ENCODE assay signal across 9 mouse cellular contexts in the genomic region with DNA sequence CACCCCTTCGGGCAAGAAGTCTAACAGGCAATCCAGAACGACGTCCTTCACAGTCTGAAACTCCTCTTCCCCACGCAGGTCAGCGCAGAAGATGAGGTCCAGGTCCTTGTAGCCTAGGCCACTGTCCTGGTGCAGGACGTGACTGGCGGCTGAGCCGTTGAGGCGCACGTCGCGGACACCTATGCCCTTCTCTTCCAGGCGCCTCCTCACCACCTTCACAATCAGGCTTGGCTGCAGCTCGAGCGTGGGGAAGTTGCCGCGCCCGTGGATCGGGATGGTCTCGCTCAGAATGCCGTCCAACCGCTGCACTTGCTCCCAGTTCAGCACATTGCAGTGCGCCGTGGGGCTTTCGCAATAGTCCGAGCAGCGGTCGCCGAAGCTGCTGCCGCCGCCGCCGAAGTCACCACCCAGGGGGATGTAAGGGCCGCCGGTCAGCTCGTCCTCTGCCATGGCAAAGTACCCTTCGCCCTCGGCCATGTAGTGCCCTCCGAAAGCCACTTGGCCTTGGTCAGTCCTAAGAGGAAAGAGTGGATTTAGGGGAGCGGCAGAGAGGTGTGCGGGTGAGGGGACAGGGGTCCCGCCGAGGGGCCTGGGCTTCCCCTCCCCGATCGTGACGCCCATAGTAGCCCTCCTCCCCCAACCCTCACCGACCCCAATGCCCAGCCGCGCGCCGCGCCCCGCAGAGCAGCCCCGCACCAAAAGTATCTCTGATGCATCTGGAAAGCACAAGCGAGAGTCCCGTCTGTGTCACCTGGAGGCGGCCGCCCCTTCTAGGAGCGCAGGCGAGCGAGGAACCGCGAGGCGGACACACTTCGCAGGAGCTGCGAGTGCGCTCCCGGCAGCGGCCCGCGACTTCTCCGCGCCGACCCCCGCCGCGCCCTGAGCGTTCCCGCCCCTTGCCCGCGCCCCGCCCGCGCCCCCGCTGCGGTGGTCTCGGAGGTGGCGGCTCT. TPM values are rescaled to one million over a fixed set of nuclear protein-coding genes. Genes with fewer than 3 reads are reported as not detected.
A peak's percentile ranks its signal among the peaks of the same experiment; 100 is the strongest.
DNase-seq lines count a peak whose midpoint lies in the region; ATAC-seq and TF ChIP-seq lines count a peak whose summit lies in the region.
"Had no signal": no experiment of that assay in that cellular context is flagged by ENCODE, and none has a peak within 500 bp of the region (broad histone marks: within the 10 kb centered on the region; RNA-seq: fewer than 3 reads in every experiment).

No protein-coding gene starts in this region.

- no peak for TF ChIP-seq EP300 in MEL (IDR thresholded peaks at IDR 0.05; ENCODE audit: low read depth in 1 of 2, low read length in 2 of 2)

- peak; percentile 69 for DNase-seq in MEL (ENCODE audit: low read depth, low spot score)
- peak; percentile 76 to 81 for DNase-seq in adrenal gland, postnatal 36 days
- DNase-seq in forebrain, postnatal 0 days = peak; percentile 25
- DNase-seq in limb, embryonic 10.5 days (ENCODE audit: low spot score) = peak; percentile 68
- DNase-seq in mesoderm, embryonic 11.5 days (ENCODE audit: low read depth, low spot score) = peak; percentile 43
- DNase-seq in spleen, adult 12 weeks (ENCODE audit: low spot score) = peak; percentile 15
- DNase-seq in cerebellum, postnatal 36 days = no peak

- no peaks in the 10 kb centered on the region for H3K27me3 ChIP-seq in MEL (ENCODE audit: control insufficient read depth in 1 of 2, insufficient read depth in 2 of 2, low read length in 2 of 2)
- H3K27me3 ChIP-seq in forebrain, postnatal 0 days (ENCODE audit: insufficient read depth, low read length) = peaks cover 8% of the 10 kb centered on the region; the same call in 1 of the 2 replicates
- peaks cover 15% of the 10 kb centered on the region for H3K27me3 ChIP-seq in hindbrain, embryonic 13.5 days
- peaks cover 36% of the 10 kb centered on the region for H3K27me3 ChIP-seq in limb, embryonic 10.5 days (ENCODE audit: low read depth, poor library complexity, severe bottlenecking)

- no peak for TF ChIP-seq POLR2A in MEL (IDR thresholded peaks at IDR 0.05; ENCODE audit: control insufficient read depth in 1 of 2, insufficient read depth in 1 of 2, low read depth in 1 of 2, low read length in 2 of 2, poor library complexity in 1 of 2)

- peak overlapping the region; percentile 82 for H3K9ac ChIP-seq in MEL (ENCODE audit: control insufficient read depth, low read depth, low read length, poor library complexity, severe bottlenecking)
- peak overlapping the region; percentile 46 for H3K9ac ChIP-seq in forebrain, postnatal 0 days
- H3K9ac ChIP-seq in hindbrain, embryonic 13.5 days = peak overlapping the region; percentile 76

- peak; percentile 30 for ATAC-seq in forebrain, postnatal 0 days
- peak; percentile 69 for ATAC-seq in hindbrain, embryonic 13.5 days (ENCODE audit: low FRiP score)

- no peaks in the 10 kb centered on the region for H3K9me3 ChIP-seq in MEL (replicated peaks; ENCODE audit: insufficient read depth, low read length)
- no peaks in the 10 kb centered on the region for H3K9me3 ChIP-seq in forebrain, postnatal 0 days (ENCODE audit: low read length)
- H3K9me3 ChIP-seq in hindbrain, embryonic 13.5 days = no peaks in the 10 kb centered on the region
- no peaks in the 10 kb centered on the region for H3K9me3 ChIP-seq in limb, embryonic 10.5 days (replicated peaks)

- WGBS in forebrain, postnatal 0 days = 2% methylated on average over 88 of the region's 88 CpGs
- under 1% methylated on average over 71 of the region's 88 CpGs for WGBS in hindbrain, embryonic 13.5 days
- 1% methylated on average over 85 of the region's 88 CpGs for WGBS in limb, embryonic 10.5 days

- TF ChIP-seq CTCF in MEL (IDR thresholded peaks at IDR 0.05 in 2 of 3, conservative IDR thresholded peaks at IDR 0.05 in 1 of 3; ENCODE audit: control insufficient read depth in 1 of 3, insufficient read depth in 1 of 3, low read depth in 2 of 3, low read length in 3 of 3, poor library complexity in 1 of 3, severe bottlenecking in 1 of 3) = no peak
- TF ChIP-seq CTCF in forebrain, postnatal 0 days (IDR thresholded peaks at IDR 0.05; ENCODE audit: low read depth) = no peak

- peak overlapping the region; percentile 98 for H3K4me2 ChIP-seq in forebrain, postnatal 0 days (ENCODE audit: low read depth)
- peak overlapping the region; percentile 72 for H3K4me2 ChIP-seq in hindbrain, embryonic 13.5 days

- peaks cover 31% of the 10 kb centered on the region for H3K79me2 ChIP-seq in MEL (ENCODE audit: control insufficient read depth, insufficient read depth, low read length, poor library complexity)

- peak overlapping the region; percentile 59 for H3K27ac ChIP-seq in MEL (ENCODE audit: control insufficient read depth, low read depth, low read length)
- H3K27ac ChIP-seq in forebrain, postnatal 0 days (ENCODE audit: low read depth, low read length) = no peak overlapping the region
- peak overlapping the region; percentile 78 for H3K27ac ChIP-seq in hindbrain, embryonic 13.5 days
- H3K27ac ChIP-seq in limb, embryonic 10.5 days = peak overlapping the region; percentile 36; the same call in 1 of the 2 replicates

- H3K4me3 ChIP-seq in MEL (ENCODE audit: control insufficient read depth in 1 of 2, insufficient read depth in 1 of 2, low read depth in 2 of 2, low read length in 2 of 2) = peak overlapping the region; percentile 77 to 88
- H3K4me3 ChIP-seq in forebrain, postnatal 0 days (ENCODE audit: low read depth, low read length) = peak overlapping the region; percentile 58
- peak overlapping the region; percentile 66 for H3K4me3 ChIP-seq in hindbrain, embryonic 13.5 days
- peak overlapping the region; percentile 76 for H3K4me3 ChIP-seq in limb, embryonic 10.5 days

- H3K36me3 ChIP-seq in MEL (ENCODE audit: control insufficient read depth in 1 of 2, insufficient read depth in 2 of 2, low read length in 2 of 2) = peaks cover 7 to 22% of the 10 kb centered on the region in 2 experiments; a peak in 3 of 4 replicates
- H3K36me3 ChIP-seq in forebrain, postnatal 0 days (ENCODE audit: insufficient read depth) = no peaks in the 10 kb centered on the region
- no peaks in the 10 kb centered on the region for H3K36me3 ChIP-seq in hindbrain, embryonic 13.5 days
- H3K36me3 ChIP-seq in limb, embryonic 10.5 days = no peaks in the 10 kb centered on the region

- TF ChIP-seq RAD21 in MEL (IDR thresholded peaks at IDR 0.05; ENCODE audit: low read depth, low read length) = no peak

- H3K4me1 ChIP-seq in MEL (ENCODE audit: control insufficient read depth in 1 of 2, insufficient read depth in 2 of 2, low read length in 2 of 2) = peaks cover 3 to 20% of the 10 kb centered on the region in 2 experiments
- H3K4me1 ChIP-seq in forebrain, postnatal 0 days (ENCODE audit: insufficient read depth) = no peaks in the 10 kb centered on the region
- peaks cover 30% of the 10 kb centered on the region for H3K4me1 ChIP-seq in hindbrain, embryonic 13.5 days (replicated peaks)
- peaks cover 25% of the 10 kb centered on the region for H3K4me1 ChIP-seq in limb, embryonic 10.5 days

TF ChIP-seq in MEL, 35 proteins besides CTCF, POLR2A, EP300 and RAD21:
- TF ChIP-seq GATA1 (IDR thresholded peaks at IDR 0.05; ENCODE audit: low read depth, low read length) (no peak), POLR2AphosphoS5 (IDR thresholded peaks at IDR 0.05; ENCODE audit: borderline replicate concordance, low read depth, low read length) (no peak), POLR2AphosphoS2 (IDR thresholded peaks at IDR 0.05; ENCODE audit: low read length) (no peak), KAT2A (conservative IDR thresholded peaks at IDR 0.05; ENCODE audit: low read depth, low read length) (no peak), TAL1 (IDR thresholded peaks at IDR 0.05; ENCODE audit: low read length) (no peak), MAFK (IDR thresholded peaks at IDR 0.05; ENCODE audit: borderline replicate concordance, low read depth, low read length) (no peak), MAZ (IDR thresholded peaks at IDR 0.05; ENCODE audit: low read depth, low read length) (peak; percentile 11; the same call in 1 of the 2 replicates), UBTF (IDR thresholded peaks at IDR 0.05; ENCODE audit: borderline replicate concordance, insufficient read depth, low read depth, low read length) (no peak), ETS1 (IDR thresholded peaks at IDR 0.05; ENCODE audit: low read depth, low read length) (no peak), ZNF384 (IDR thresholded peaks at IDR 0.05; ENCODE audit: low read depth, low read length) (no peak), SMC3 (IDR thresholded peaks at IDR 0.05; ENCODE audit: low read depth, low read length) (no peak), ZKSCAN1 (IDR thresholded peaks at IDR 0.05; ENCODE audit: low read depth, low read length) (no peak), NRF1 (IDR thresholded peaks at IDR 0.05; ENCODE audit: insufficient read depth, low read depth, low read length, poor library complexity, severe bottlenecking) (no peak), TCF12 (IDR thresholded peaks at IDR 0.05; ENCODE audit: low read depth, low read length) (0 out of 2 replicates have a peak, but pooled peaks have one; percentile 7), ZMIZ1 (IDR thresholded peaks at IDR 0.05; ENCODE audit: low read depth, low read length) (no peak), MYC (IDR thresholded peaks at IDR 0.05; ENCODE audit: low read depth, low read length) (0 out of 2 replicates have a peak, but pooled peaks have one; percentile 12), MAX (IDR thresholded peaks at IDR 0.05; ENCODE audit: low read length) (peak; percentile 25; the same call in 1 of the 2 replicates), JUND (IDR thresholded peaks at IDR 0.05; ENCODE audit: low read depth, low read length) (no peak)

RNA-seq across cellular contexts. Expression of gene Tent5a, which starts 0.6 kb away (rescaled TPM):
- 7.0 and 9.5 TPM in 2 replicates for total RNA-seq in MEL (2012; rRNA removed)
- 10 to 100 TPM in 1 of 2 experiments, not detected in 1; 15.2 TPM for polyA plus RNA-seq in MEL (2012; ENCODE audit: insufficient read depth in 1 of 2, insufficient read length in 2 of 2, low read depth in 1 of 2, low replicate concordance in 2 of 2, missing spikeins in 1 of 2)
- total RNA-seq in adrenal gland, postnatal 36 days (2021) = 10 to 100 TPM; 17.0 to 22.1 TPM
- 2.6 and 6.0 TPM in 2 replicates for total RNA-seq in forebrain, postnatal 0 days (2014; rRNA removed)
- 1.1 and 2.1 TPM in 2 replicates for polyA plus RNA-seq in forebrain, postnatal 0 days (2015; fragmentation: Nextera tagmentation; extraction: Ambion mirVana)
- 7.6 and 8.6 TPM in 2 replicates for polyA plus RNA-seq in hindbrain, embryonic 13.5 days (2015; fragmentation: Nextera tagmentation; extraction: Ambion mirVana)
- 1.3 and 1.6 TPM in 2 replicates for polyA plus RNA-seq in limb, embryonic 10.5 days (2016; fragmentation: Nextera tagmentation; extraction: Ambion mirVana)

RNA-seq across cellular contexts. Expression of gene Gm11114, which starts 14.0 kb away (rescaled TPM):
- total RNA-seq in MEL (2012; rRNA removed) = not detected in 2 replicates
- polyA plus RNA-seq in MEL (2012; ENCODE audit: insufficient read depth in 1 of 2, insufficient read length in 2 of 2, low read depth in 1 of 2, low replicate concordance in 2 of 2, missing spikeins in 1 of 2) = not detected
- not detected for total RNA-seq in adrenal gland, postnatal 36 days (2021)
- not detected in 2 replicates for total RNA-seq in forebrain, postnatal 0 days (2014; rRNA removed)
- polyA plus RNA-seq in forebrain, postnatal 0 days (2015; fragmentation: Nextera tagmentation; extraction: Ambion mirVana) = not detected in 2 replicates
- not detected in 2 replicates for polyA plus RNA-seq in hindbrain, embryonic 13.5 days (2015; fragmentation: Nextera tagmentation; extraction: Ambion mirVana)
- polyA plus RNA-seq in limb, embryonic 10.5 days (2016; fragmentation: Nextera tagmentation; extraction: Ambion mirVana) = not detected in 2 replicates
- total RNA-seq: left cerebral cortex, adult 18-20 months had no signal

Comparison
In these comparisons a context has a peak if more than half of its experiments do, and no peak if none do; other contexts are left out.
1. DNase-seq: peak in MEL (single experiment), adrenal gland, postnatal 36 days (2 of 2), forebrain, postnatal 0 days (single experiment), limb, embryonic 10.5 days (single experiment), mesoderm, embryonic 11.5 days (single experiment) and spleen, adult 12 weeks (single experiment); none in cerebellum, postnatal 36 days (0 of 2).
2. Peak in every context shown above with its lines, with median percentiles within 50 percentile points of each other: H3K4me3 ChIP-seq and H3K9ac ChIP-seq.